Mouse (Mus musculus): ENCODE data around the gene B130006D01Rik.

The B130006D01Rik gene

DNA sequence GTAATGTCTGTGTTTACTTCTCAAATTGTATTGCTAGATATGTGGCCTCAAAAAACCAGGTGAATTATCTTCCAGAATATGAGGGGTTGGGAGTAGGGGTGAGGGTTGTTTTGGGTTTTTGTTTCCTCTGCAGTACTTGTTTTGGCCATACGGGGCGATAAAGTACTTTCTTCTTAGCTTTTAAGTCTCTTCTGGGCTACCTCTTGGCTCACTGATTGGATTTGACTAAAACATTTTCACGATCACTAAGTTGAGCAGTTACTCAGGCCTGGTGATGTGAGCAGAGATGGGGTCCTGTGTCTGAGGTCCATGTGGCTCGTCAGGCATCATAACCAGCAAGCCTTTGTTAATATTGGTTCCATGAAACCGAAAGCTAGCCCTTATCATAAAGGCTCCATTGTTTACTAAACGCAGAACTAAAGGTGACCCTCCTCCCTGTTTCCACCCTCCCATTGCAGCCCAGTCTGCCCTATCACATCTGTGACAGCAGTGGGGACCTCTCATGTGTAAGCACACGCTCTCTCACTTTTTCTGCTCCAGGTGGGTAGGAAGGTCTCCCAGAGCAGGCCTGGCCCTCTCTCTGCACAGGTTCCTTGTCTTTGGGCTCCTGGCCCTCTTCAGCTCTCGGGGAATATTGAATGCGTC is 47.5 kb downstream of the B130006D01Rik start:
- no peak for DNase-seq (ENCODE audit: low spot score in 2 of 2)

DNA sequence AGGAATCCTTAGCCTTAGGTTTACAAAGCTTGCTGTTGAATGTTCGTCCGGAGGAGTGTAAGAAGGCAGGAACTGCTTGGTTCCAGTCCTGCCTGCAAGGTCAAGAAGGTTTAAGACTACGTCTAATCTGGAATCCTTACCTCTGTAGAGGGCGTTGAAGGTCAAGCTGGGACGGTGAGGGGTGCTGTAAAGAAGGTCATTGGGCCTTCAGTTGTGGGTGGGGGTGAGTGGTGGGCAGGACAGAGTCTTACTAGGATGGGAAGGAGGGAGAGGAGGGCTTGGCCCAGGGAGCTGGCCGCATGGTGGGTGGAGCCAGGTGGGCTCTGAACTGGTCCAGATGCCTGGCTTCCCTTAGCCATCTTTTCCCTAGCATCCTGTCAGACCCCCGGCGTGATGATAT is 48.3 kb downstream of the B130006D01Rik start:
- DNase-seq (ENCODE audit: low spot score in 2 of 2): no peak

DNA sequence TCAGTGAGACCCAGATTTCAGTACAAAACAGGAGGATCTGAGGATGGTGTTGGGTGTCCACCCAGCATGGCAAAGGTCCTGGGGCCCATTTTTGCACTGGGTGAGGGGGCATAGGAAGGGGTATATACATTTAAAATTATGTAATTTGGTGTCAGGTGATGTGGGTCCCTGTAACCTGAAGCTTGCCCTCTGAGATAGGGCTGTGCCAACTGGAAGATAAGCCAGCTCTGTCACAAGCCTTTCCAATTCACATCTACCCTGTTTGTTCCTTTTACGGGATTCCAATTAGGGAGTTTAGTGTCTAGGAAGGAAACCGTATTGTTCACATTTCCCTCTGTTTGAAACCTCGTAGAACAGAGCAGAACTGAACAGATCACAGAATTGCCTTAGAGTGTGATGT is 49.9 kb downstream of the B130006D01Rik start:
- DNase-seq (ENCODE audit: low spot score in 2 of 2): no peak

Measured in right cerebral cortex, postnatal 36 days (tissue).